Mouse (Mus musculus) frontal cortex, postnatal 10 days (tissue): ENCODE measurements around the gene Rtp4.

ENCODE experiments used
- DNase-seq, 2 experiments: peaks; one replicate each; pipeline ENCODE4 v3.0.0; 2022; ENCODE audit warnings: low spot score in 2 of 2, mixed read lengths in 1 of 2

Gene Rtp4

DNA sequence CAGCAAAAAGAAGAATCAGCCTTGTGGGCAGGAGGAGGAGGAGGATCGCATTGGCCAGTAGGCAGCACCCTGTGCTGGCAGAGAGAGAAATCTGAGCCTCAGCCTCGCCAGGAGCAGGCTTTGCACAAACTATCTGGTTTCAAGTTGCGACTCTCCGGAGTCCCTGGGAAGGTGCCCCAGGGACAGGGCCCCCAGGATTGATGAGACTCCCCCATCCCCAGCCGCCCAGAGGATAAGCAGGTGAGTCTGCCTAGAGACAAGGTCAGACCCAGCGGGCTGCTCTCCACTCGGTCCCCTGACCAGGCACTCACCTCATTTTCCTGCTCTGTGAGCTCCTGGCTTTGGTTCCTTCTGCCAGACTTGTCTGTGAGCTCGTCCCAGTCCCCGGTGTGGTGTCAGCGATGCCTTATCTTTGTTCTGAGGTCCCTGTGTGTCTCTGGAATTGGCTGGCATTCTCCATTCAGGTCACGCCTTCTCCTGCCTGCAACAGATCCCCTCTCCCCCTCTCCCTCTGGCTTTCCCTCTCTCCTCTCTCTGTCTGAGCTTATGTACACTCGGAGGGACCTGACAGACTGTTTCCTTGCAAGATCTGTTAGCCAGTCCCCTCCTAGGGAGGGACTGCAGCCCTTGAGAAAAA lies at the start of gene Rtp4, which contains the start of gene Masp1:
Gene Rtp4 (plus strand): TSS at position 57 of the 637 bp plus-strand sequence.
Gene Masp1 (minus strand): TSS at position 581 of the 637 bp plus-strand sequence.
- DNase-seq = no peak

DNA sequence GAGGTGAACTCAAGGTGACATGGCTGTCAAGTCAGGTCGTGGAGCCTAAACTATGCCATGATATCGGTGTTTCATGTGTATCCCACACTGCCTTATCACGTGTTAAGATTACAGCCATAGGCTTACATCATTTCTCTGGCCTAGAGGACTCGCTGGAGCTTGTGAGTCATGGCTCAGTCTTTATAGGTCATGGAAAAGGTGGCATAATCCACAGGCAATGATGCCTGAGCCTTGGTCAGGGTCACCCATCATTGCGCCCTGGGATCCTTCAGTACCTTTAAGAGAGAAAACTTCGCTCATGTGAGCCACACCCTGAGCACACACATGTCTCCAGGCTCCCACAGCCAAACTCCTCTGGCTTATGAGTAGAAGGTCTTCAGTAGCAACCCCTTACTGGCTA lies 48.5 kb upstream of the Rtp4 start:
- DNase-seq = no peak

DNA sequence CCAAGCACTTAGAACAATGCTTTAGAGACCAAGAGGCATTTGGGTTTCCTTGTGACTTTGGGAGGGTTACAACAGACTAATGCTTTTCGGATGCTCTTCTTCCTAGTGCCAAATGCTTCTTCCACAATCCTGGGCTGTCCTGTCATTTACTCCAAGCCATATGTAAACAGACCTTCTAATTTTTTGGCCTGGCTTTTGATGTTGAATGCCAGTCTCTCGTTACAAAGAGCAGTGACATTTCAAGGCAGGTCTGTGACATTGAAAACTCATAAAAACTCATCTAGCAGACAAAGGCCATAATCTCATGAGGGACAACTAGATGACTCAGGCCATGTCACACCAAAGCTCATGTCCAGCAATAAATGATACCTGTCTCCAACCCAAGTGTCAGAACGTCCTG lies 48.0 kb upstream of the Rtp4 start:
- DNase-seq = no peak

DNA sequence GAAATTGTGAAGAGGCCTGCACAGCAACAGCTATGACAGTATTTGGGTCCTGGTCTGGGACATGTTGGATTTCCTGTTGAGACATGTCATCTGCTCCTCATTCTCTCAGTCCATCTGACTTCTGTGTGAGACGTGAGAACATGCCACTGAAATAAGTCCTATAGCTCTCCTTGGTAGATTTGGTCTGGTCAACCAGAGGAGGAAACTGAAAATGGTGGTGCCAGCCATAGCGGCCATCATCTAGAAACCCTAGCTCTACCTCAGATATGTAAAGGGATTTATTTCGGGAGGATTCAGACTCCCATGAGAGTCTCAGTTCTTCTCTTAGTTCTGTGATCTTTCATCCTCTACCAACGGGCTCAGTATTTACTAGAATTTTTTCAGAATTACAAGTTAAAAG lies 44.4 kb upstream of the Rtp4 start:
- DNase-seq = no peak

DNA sequence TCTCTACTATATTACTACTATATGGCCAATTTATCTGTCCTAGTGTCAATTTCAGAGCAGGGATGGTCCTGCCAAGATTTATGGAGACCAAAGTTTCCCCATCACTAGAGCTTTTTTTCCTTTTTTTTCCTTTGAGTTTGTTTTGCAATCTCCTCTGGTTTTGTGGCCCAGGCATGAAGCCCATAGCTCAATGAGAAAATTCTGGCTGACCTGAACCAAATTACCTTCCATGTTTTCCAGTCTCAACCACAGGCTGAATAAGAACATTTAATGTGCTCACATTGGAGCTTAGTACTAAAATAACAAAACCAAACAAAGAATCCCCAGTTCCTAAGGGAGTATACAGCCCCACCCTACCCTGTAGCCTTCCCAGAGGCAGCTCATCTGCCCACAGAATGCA lies 43.5 kb upstream of the Rtp4 start:
- DNase-seq = no peak

DNA sequence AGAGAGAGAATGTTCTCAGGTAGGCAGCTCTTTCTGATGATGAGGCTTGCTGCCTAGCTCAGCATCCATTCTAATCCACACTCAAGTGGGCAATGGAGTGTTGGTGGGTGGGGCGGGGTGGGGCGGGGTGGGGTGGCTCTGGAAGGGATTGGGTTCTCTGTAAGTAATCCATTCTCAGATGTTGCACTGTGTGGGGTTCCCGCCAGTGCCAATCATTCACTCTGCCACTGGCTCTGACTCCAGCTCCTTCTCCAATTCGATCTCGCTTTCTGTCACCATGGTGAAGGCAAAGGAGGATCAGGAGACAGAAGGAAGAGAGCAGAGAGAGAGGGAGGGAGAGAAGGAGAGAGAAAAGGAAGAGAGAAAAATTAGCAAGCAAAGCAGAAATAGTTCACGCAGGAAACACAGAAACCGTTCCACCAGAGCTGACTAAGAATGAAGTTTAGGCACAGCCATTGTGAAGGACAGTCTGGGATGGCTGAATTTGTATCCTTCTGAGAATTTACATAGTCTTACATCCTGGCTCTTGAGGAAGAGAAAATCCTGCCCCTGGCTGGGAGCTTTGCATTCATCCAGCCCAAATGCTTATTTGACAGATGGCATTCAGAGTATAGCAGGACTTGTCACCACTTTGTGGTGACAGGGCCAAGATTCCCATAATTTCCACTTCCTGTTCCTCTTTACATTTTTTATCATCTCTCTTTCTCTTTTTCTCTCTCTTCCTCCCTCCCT lies 40.1 kb upstream of the Rtp4 start:
- DNase-seq = no peak

DNA sequence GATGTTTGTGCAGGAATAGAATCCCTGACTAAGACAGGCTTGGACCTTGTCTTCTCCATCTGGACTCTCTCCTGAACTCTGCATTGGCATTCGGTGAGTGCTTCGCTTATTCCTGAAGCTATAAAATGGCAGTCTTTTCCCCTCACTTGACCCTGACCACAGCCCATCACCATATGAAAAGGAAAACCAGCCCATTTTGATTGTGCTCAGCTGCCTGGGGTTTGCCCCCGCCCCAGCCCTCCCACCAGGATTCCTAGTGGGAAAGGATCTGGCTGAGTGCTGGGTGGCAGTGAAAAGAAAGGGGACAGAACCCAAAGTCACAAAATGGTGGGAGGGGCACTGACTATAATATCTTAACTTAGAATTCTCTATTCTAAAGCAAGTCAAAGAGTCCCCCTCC lies 37.9 kb upstream of the Rtp4 start:
- DNase-seq = no peak

DNA sequence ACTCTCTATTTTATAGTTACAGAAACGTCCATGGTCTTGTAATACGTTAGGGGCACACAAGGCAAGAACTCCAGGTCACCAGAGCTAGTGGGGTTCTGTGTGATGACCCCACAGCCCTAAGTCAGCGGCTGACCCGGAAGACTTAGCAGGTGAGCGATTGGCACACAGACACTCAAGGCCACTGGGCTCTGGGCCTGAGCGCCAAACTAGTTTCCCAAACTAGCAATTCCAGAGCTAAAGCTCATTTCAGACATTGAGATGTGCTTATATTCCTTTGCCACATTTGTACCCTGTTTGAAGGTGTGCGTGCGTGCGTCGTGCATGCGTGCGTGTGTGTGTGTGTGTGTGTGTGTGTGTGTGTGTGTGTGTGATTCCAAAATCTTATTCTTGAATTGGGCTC lies 37.2 kb upstream of the Rtp4 start:
- no peak for DNase-seq

DNA sequence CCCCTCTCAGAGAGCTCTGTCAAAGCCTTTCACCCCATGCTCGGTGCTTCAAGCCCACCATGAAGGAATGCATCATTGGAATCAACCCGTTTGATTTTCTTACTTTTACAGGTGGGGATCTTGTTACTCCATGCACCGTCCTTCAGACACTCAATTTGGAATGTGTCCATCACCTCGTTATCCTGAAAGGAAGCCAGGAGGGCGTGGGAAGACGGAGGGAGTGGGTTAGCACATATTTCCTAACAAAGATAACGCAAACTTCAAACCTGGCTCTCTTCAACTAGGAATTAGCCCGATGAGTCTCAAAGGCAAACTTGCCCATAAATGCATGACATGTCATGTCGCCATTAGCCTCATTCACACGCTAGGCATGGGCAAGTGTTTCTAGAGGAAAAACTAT lies 36.8 kb upstream of the Rtp4 start:
- DNase-seq = no peak

DNA sequence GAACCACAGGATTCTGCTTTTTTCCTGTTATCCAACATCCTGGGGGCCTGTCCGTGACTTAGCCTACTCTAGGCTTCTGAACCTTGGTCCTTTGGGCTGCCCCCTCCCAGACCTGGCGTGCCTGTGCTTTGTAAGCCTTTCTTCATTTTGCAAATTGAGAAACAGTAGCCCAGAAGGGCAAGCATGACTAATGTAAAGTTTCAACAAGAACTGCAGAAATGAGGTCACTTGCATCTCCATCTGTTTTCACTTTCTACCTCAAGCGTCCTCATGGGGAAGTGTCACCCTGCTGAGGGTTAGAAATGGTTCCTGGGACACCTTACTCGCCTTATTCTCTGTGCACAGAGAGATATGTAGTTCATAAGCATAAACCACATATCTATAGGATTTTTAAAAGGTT lies 27.3 kb upstream of the Rtp4 start:
- no peak for DNase-seq

DNA sequence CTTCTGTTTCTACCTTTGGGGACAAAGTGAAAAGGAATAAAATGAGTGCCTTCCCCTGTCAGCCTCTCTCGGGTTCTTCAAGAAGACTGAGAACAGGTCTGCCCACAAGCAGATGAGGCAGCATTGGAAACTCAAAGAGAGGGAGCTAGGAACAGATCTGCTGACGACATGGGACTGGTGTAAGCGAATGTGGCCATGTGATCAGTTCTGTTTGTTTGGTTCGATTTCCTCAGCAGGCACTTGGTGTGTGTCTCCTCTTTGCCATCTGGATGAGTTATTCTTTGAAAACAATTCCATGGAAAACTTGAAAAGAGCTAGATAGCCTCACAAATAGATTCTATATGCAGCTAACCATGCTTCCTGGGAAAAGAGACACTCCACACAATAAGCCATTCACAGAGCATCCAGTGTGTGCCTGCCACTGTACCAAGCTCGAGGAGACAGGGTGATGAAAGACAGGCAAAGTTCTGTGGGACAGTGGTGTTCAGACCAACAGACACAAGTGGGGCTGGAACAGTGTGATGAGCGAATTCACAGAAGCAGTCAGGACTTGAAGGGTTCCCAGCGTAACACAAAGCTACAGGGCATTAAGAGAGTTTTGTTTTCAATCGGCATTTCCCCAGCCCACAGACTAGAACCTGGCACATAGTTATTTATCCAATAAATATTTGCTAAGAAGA lies 23.7 kb upstream of the Rtp4 start:
- DNase-seq = no peak

DNA sequence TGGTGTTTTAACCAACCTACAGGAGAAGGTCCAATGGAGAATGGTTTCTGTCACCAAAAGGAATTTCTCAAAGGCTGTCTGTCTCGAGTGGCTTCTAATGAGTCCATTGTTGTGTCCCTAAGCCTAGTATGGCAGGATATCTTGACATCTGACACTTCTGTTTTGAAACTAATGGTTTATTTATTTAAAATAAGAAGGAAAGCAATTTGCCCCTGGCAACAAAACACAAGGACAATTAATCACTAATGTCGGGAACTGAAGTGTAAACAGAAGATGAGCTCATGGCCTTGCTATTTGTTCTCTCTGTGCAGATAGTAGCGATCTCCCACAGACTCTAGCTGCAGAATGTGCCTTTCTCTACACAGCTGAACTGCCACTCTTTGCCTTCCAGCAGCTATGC lies 22.7 kb upstream of the Rtp4 start:
- no peak for DNase-seq

DNA sequence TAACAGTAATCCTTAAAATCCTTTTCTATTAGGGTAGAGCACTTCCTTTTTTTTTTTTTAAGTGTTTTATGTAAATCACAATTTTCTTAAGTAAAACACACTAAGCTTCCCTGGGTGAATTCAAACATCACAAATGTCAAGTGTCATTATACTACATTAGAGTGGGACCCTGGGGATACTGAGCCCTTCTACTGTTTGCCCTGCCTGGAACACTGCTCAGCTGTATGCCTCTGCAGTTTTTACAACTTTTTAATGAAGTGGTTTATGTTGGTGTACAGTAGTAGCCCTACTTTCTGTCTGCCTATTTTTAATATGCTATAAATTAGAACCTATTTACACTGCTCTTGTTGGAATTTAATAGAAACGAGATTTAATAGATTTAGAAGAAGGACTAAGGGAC lies 22.2 kb upstream of the Rtp4 start:
- DNase-seq = no peak

DNA sequence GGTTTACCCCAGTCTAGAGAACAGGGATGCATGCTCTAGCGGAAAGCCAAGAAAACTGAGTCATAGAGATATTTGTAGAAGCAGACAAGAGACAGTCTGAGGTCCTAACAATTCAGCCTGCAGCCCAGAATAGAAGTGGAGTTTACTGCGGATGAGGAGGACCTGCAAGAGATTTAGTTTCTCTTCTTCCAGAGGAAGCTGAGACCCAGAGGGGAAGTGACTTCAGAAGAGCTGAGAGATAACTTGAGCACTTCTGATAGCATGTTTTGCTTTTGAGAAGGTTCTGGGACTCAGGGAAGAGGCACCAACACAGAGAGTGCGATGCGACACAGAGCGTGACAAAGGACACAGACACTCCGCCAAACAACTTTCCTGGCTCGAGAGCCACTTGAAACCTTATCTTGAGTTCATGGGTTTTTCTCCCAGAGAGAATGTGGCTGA lies 21.4 kb upstream of the Rtp4 start:
- DNase-seq = no peak

DNA sequence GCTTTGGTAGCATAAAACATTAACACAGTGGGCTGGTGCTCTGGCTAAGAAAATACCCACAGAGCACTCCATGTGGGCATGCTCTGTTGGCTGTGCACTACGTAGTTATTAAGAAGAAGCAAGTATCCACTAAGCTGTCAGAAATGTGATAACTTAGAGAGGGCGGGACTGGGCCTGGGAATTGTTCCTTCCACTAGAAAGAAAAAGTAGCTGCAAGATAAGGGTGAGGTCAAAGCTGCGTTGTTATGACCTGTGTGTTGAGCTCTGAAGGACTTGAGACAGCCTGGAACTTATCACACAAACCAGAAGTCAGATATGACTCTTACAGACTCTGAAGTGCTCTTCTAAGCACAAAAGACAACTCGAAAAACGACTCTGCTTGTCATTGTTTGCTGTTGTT lies 19.5 kb upstream of the Rtp4 start:
- no peak for DNase-seq

DNA sequence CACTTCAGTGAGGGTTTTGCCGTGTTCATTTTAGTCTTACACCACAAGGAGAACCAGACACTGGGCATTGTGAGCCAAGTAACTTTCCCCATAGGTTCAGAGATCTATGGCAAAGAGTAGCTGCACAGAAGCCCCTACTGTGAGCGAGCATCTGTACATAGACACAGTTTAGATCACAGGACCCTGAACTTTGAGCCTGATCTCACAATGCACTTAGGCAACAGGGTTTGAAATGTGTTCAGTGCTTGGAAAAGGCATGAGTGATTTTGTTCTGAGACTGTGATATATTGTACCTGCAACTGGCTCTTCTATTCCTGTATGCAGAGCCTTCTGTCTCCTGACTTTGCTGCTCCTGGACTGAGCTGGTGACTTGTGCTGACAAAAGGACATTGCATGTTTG lies 18.8 kb upstream of the Rtp4 start:
- no peak for DNase-seq

DNA sequence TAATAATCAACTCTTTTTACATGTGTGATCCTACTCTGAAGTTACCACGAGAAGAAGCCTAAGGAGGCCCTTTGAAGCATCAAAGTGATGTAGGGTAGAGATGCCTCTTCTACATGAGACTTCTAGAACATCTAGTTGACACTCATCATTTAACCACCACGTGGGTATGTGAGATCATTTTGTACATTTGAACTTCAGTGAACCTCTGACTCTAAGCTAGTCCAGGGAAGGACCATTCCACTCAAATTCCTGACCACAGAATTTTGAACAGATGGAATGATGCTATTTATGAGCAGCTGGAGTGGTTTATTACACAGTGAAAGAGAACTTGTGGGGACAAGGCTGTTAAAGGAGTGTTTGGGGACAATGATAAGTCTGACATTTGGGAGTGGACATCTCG lies 17.6 kb upstream of the Rtp4 start:
- no peak for DNase-seq

DNA sequence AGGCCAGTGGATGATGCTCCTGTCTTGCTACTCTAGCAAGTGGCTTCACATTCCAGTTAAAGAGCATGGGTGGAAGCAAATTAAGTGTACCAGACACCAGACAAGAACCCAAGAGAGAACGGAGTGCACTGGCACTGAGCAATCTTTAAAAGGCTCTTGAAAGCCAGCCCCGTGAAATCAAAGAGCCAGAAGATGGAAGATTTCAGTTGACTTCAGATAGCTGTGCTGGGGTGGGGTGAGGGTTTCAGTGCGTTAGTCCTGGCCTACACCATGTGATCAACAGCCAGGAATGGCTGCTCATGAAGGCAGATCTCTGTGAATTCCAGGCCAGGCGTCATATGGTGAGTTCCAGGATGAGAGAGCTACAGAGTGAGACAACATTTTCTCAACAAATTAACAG lies 16.7 kb upstream of the Rtp4 start:
- no peak for DNase-seq

DNA sequence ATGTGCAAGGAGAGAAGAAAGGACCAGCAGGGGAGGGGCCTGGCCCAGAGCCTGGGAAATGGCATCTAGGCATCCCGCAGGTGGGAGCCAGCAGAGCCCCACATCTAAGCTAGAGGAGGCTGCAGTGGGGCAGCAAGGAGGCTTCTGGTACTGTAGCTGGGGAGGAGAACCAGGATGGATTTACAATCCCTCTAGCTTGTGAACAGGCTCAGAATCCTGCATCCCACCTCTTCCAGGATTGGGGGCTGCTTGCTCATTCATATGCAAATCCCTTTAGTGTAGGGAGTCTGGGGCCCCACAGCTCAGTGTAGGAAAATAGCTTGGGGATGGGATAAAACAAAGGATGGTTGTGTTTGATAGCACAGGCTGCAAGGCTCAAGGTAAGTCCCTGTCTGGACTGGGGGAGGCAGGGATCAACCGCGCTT lies 15.8 kb upstream of the Rtp4 start:
- DNase-seq = no peak

DNA sequence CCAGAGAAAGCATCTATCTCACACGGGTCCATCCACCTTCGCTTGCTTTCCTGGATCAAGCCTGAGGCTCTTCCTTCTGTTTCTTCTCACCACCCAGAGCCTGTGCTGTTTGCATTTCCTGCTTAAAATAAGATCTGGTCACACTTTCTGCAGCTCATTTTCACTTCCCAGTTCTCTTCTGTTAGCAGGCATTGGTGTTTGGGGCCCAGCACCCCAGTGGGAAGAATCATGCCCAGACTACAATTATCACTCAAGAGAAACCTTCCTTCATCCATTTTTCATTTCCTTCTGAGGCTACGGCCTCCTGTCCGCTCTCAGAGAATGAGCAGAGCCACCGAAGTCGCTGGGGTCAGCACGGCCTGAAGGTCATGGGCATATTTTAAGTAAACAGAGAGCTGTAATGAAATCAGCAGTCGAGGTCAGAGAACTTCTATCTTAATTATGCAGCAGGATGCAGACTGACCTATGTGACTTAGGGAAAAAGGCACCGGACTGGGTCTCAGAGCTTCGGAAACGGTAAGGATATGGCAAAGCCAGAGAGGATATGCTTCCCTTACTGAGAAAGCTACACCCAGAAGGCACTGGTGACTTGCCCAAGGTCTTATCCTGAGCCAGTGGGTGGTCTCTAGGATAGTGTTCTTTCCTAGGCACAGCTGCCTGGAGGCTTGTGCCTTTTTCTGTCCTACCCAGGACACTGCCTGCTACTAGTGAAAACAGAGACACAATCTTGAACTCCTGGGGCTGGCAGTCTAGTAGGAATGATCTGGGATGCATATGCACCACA lies 14.0 kb upstream of the Rtp4 start:
- DNase-seq = no peak

DNA sequence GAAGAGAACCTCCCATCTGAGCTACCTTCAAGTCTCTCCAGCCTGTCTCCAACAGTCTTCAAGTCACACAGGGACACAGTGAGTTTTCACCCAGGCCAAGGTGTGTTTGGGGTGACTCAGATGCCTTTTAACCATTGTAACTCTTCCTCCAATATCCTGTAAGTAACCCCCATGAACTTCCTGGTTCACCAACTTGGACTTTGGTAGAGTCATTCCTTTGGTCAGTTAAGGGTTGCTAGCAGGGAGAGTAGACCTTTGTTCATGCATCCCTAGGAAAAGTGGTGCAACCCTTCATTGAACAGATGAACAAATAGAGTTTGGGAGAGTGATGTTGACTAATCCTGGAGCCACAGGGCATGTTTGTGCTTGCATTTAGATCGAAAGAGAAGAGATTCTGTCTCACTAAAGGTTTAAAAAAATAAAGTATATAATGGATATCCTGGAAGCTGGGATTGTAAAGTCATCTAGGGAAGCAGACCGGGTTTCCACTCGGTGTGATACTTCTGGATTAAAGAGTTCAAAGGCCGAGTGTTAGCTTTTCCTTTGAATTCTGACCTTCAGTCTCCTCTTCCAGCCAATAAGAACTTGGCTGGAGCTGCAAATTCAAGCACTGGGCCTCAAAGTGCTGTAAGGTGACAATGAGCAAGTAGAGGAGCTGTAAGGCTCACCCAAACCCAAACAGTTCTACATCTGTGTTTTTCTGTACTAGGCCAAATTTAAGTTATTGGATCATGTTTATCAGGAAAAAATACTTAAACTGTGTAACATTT lies 8.7 kb upstream of the Rtp4 start:
- DNase-seq = no peak
